16 mouse cellular contexts compared by ENCODE assay signal in genomic region chr2:31521800-31522335, GRCm38 (mm10).
"Had no signal": no experiment of that assay in that cellular context is flagged by ENCODE, and none has a peak within 500 bp of the region (broad histone marks: within the 10 kb centered on the region; RNA-seq: fewer than 3 reads in every experiment).

No protein-coding gene starts in this region.

- H3K4me2 ChIP-seq: limb, embryonic 15.5 days; liver, embryonic 15.5 days; lung, embryonic 14.5 days; midbrain, embryonic 11.5 days; midbrain, embryonic 15.5 days; neural tube, embryonic 12.5 days; stomach, embryonic 15.5 days had no signal

- H3K9me3 ChIP-seq: limb, embryonic 15.5 days; liver, embryonic 15.5 days; megakaryocyte, embryonic 14.5 days; midbrain, embryonic 15.5 days; neural tube, embryonic 12.5 days; stomach, embryonic 15.5 days had no signal

- H3K9ac ChIP-seq: limb, embryonic 15.5 days; liver, embryonic 15.5 days; lung, embryonic 14.5 days; midbrain, embryonic 15.5 days; neural tube, embryonic 12.5 days; stomach, embryonic 15.5 days had no signal

- H3K27me3 ChIP-seq: limb, embryonic 15.5 days; liver, embryonic 15.5 days; stomach, embryonic 15.5 days had no signal

- H3K27ac ChIP-seq: limb, embryonic 15.5 days; liver, embryonic 15.5 days; macrophage; midbrain, embryonic 15.5 days; neural tube, embryonic 12.5 days; stomach, embryonic 15.5 days had no signal

- H3K36me3 ChIP-seq: midbrain, embryonic 15.5 days; neural tube, embryonic 12.5 days; stomach, embryonic 15.5 days had no signal

- DNase-seq: kidney, adult 8-10 months; kidney, postnatal 10 days; layer of hippocampus, postnatal 36 days; lung, embryonic 14.5 days; lung, postnatal 14 days; right cerebral cortex, postnatal 14 days; thymus, adult 2 months; thymus, postnatal 25 days had no signal

- ATAC-seq: midbrain, embryonic 15.5 days had no signal

- H3K4me3 ChIP-seq: limb, embryonic 15.5 days; liver, embryonic 15.5 days; megakaryocyte, embryonic 14.5 days; midbrain, embryonic 15.5 days; neural tube, embryonic 12.5 days; stomach, embryonic 15.5 days had no signal

- H3K4me1 ChIP-seq: limb, embryonic 15.5 days; liver, embryonic 15.5 days; midbrain, embryonic 15.5 days; stomach, embryonic 15.5 days had no signal
